Mouse (Mus musculus) bone marrow macrophage, adult 2 months (primary cell): ENCODE data around the gene Iqck.

Experiments
- CTCF ChIP-seq: IDR thresholded peaks from 2 replicates; pipeline ENCODE4 v1.5.1; 2012; ENCODE audit warnings: low read depth, mild to moderate bottlenecking, low read length, moderate library complexity
- POLR2A ChIP-seq: IDR thresholded peaks from 2 replicates; pipeline ENCODE4 v1.6.1; 2012; ENCODE audit warnings: mild to moderate bottlenecking, low read depth, low read length, borderline replicate concordance

- no peak for TF ChIP-seq CTCF
- no peak for TF ChIP-seq POLR2A
These were observed 89.3 kb downstream of the Iqck start for GRCm38 (mm10) chr7:118944884-118945283.
